Mouse (Mus musculus): ENCODE measurements around the gene Rtp1. TPM values are rescaled to one million over a fixed set of nuclear protein-coding genes. Genes with fewer than 3 reads are reported as not detected.

The Rtp1 gene
- polyA plus RNA-seq, 1 experiment from 2014 or later, result not detected

DNA sequence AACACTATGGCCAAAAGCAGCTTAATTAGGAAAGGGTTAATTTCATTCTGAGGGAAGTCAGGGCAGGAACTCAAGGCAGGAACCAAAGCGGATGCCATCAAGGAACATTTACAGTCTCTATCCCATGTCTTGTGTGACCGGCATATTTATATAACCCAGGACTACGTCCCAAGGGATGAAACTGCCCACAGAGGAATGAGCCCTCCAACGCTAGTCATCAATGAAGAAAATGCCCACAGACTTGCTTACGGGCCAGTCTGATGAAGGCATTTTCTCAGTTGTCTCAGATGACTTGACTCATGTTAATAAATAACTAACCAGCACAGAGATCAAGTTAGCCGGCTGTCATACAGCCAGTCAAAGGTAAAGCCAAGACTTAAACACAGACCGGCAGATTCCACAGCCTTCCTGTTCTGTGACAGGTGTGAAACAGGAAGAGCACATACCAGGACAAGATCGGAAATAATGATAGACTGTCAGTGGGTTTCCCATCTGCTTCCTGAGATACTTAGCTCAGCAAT, 9.3 kb upstream of the Rtp1 start:
- 82% methylated on average over 8 of the region's 8 CpGs for WGBS

DNA sequence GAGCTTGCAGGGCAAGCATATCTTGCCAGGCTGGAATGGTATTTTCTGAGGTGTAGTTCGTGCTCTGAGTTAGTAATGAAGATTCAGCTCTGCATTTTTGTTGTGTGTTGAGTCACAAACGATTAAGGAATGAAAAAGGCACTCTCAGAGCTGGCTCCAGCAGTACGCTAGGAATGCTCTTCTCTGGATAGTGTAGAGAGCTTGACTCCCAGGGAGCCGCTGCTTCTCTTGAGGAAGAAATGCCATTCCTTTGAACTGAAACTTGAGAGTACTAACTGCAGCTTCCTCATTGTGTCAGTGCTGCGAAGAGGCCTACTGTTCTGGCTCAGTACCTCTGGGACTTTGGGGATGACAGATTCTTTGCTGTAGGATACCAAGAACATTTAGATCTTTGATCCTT, 5.1 kb upstream of the Rtp1 start:
- ATAC-seq (ENCODE audit: insufficient number of reproducible peaks, low FRiP score, low TSS enrichment, low read depth), result no peak
- no peaks in the 10 kb centered on the region for H3K4me1 ChIP-seq
- H3K9ac ChIP-seq, result no peak overlapping the region
- 69% methylated on average over 5 of the region's 5 CpGs for WGBS
- no peak overlapping the region for H3K27ac ChIP-seq
- H3K27me3 ChIP-seq, result no peaks in the 10 kb centered on the region
- no peaks in the 10 kb centered on the region for H3K36me3 ChIP-seq
- H3K4me2 ChIP-seq, result no peak overlapping the region
- no peaks in the 10 kb centered on the region for H3K9me3 ChIP-seq
- H3K4me3 ChIP-seq, result no peak overlapping the region

More for the DNA sequence above, 9.3 kb upstream of the Rtp1 start:
- Histone ChIP-seq H3K27ac (no peak overlapping the region), H3K4me3 (no peak overlapping the region), H3K4me1 (peaks cover 13% of the 10 kb centered on the region), H3K4me2 (no peak overlapping the region), H3K9me3 (no peaks in the 10 kb centered on the region), H3K9ac (no peak overlapping the region), H3K27me3 (peaks cover 6% of the 10 kb centered on the region; the same call in 1 of the 2 replicates), H3K36me3 (no peaks in the 10 kb centered on the region)
- ATAC-seq (ENCODE audit: insufficient number of reproducible peaks, low FRiP score, low TSS enrichment, low read depth), result no peak

DNA sequence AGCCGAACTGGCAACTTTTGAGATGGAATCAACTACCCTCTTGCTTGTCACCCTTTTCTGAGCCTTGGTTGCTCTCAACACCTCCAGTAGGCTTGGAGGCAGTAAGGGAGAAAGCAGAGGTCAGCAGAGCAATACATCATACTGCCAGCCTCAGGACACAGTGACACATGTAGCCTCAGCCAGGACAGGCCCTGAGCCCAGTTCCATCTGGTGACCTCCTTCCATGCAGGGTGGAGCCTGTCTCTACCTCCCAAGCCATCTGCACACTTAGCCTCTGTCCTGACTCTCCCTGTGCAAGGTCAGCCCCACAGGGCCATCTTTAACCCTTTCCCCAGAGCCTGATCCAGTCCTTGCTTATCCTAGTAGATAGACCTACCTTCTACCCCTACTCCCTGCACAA, 1.2 kb upstream of the Rtp1 start:
- no peak for ATAC-seq (ENCODE audit: insufficient number of reproducible peaks, low FRiP score, low TSS enrichment, low read depth)

DNA sequence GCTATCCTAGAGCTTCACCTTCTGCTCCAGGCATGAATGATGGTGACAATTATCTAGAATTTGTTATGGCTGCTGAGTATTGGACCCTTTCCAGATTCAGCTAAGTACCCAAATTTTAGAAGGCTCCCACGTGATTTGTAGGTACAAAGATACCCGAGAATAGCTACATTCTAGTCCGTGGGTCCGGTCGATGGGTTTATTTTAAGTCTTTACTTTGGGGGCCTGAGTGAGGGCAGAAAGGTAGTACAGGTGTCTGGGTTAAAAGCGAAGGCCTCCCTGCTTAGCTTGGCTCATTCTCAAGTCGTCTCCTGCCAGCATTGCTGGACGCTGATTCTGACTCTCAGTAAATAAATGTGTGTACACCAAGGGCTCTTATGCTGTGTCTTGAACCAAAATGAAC, 1.1 kb downstream of the Rtp1 start:
- Histone ChIP-seq H3K4me3 (no peak overlapping the region), H3K36me3 (no peaks in the 10 kb centered on the region), H3K27me3 (no peaks in the 10 kb centered on the region), H3K4me1 (no peaks in the 10 kb centered on the region), H3K9me3 (no peaks in the 10 kb centered on the region), H3K4me2 (no peak overlapping the region), H3K9ac (no peak overlapping the region), H3K27ac (no peak overlapping the region)
- 81% methylated on average over 8 of the region's 8 CpGs for WGBS
- no peak for ATAC-seq (ENCODE audit: insufficient number of reproducible peaks, low FRiP score, low TSS enrichment, low read depth)

More for the DNA sequence above, 1.2 kb upstream of the Rtp1 start:
- WGBS, result 72% methylated on average over 1 of the region's 1 CpGs
- H3K4me3 ChIP-seq, result no peak overlapping the region
- no peaks in the 10 kb centered on the region for H3K27me3 ChIP-seq
- H3K4me1 ChIP-seq, result no peaks in the 10 kb centered on the region
- H3K9ac ChIP-seq, result no peak overlapping the region
- H3K27ac ChIP-seq, result no peak overlapping the region
- H3K9me3 ChIP-seq, result no peaks in the 10 kb centered on the region
- H3K4me2 ChIP-seq, result no peak overlapping the region
- H3K36me3 ChIP-seq, result no peaks in the 10 kb centered on the region

DNA sequence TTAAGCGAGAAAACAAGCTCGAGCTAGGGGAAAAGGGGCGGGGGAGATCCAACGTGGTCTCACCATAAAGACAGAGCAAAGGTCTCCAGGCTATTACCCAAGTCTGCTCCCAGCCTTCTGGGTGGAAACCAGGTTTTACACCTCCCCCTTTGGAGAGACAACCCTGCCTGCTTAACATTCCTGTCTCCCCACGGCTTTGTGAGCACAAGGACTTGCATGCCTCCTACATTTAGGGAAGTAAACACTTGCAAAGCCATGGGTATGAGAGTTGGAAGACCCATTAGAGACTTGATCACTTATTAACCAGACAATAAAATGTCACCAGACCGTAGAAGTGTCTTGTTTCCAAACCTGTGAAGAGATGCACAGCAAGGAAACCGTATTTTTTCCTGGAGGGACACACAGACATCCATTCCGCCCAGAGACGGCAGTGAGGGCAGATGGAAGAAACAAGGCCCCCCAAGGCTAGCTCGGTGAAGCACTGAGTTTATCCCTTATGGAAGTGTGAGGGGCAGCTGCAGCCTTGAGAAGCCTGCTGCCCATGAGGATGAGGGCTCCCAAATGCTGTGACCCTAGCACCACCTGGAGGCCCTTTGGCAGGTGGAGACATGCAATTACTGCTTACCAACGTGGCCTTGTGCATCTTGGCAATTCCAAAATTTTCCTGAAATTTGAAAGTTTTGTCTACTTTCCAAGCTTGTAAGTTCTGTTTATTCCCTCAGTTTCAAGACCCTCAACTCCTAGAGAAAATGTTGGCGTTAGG, 8.7 kb downstream of the Rtp1 start:
- Histone ChIP-seq H3K4me3 (no peak overlapping the region), H3K27me3 (no peaks in the 10 kb centered on the region), H3K27ac (no peak overlapping the region), H3K4me2 (no peak overlapping the region), H3K9me3 (no peaks in the 10 kb centered on the region), H3K36me3 (no peaks in the 10 kb centered on the region), H3K9ac (no peak overlapping the region), H3K4me1 (no peaks in the 10 kb centered on the region)
- no peak for ATAC-seq (ENCODE audit: insufficient number of reproducible peaks, low FRiP score, low TSS enrichment, low read depth)
- WGBS, result 53% methylated on average over 12 of the region's 12 CpGs

DNA sequence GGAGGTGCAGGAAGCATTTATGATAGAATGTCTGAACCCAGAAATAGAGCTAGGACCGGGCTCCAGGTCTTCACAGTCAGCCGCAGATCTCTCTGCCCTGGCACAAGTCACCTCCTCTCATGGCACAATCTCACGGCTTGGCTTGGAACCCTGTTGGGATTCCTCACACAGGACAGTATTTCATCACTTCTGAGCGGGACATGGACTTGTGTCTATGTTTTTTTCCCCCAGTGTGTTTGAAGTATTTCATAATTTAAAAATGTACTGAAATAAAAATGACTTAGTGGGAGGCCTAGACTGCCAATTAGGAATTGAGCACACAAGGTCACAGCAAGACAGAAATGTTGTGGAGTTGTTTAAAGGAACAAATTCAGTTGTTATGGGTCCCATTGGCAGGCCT, 15.3 kb downstream of the Rtp1 start:
- no peaks in the 10 kb centered on the region for H3K27me3 ChIP-seq
- no peak overlapping the region for H3K4me3 ChIP-seq
- no peak for ATAC-seq (ENCODE audit: insufficient number of reproducible peaks, low FRiP score, low TSS enrichment, low read depth)
- no peaks in the 10 kb centered on the region for H3K4me1 ChIP-seq
- H3K27ac ChIP-seq, result no peak overlapping the region
- H3K9me3 ChIP-seq, result no peaks in the 10 kb centered on the region
- no peak overlapping the region for H3K4me2 ChIP-seq
- no peak overlapping the region for H3K9ac ChIP-seq
- 88% methylated on average over 4 of the region's 4 CpGs for WGBS
- no peaks in the 10 kb centered on the region for H3K36me3 ChIP-seq

DNA sequence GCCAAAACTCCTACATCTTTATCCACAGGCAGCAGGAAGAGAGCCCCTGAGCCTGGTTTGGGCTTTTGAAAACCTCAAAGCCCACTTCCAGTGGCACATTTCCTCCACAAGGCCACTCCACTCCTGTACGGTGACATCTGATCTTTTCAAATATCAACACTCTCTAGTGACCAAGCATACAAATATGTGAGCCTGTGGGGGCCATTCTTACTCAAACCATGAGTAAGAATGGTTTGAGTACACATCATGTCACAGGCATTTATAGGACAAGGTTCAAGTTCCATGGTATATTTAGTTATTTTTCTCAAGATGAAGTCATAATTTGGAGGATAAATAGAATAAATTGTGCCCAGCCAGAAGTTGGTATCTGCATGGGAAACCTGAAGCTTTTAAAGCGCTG, 21.0 kb downstream of the Rtp1 start:
- 77% methylated on average over 2 of the region's 2 CpGs for WGBS
- Histone ChIP-seq H3K4me1 (no peaks in the 10 kb centered on the region), H3K4me3 (no peak overlapping the region), H3K27me3 (no peaks in the 10 kb centered on the region), H3K27ac (no peak overlapping the region), H3K9me3 (no peaks in the 10 kb centered on the region), H3K36me3 (no peaks in the 10 kb centered on the region), H3K4me2 (no peak overlapping the region), H3K9ac (no peak overlapping the region)
- ATAC-seq (ENCODE audit: insufficient number of reproducible peaks, low FRiP score, low TSS enrichment, low read depth), result no peak

DNA sequence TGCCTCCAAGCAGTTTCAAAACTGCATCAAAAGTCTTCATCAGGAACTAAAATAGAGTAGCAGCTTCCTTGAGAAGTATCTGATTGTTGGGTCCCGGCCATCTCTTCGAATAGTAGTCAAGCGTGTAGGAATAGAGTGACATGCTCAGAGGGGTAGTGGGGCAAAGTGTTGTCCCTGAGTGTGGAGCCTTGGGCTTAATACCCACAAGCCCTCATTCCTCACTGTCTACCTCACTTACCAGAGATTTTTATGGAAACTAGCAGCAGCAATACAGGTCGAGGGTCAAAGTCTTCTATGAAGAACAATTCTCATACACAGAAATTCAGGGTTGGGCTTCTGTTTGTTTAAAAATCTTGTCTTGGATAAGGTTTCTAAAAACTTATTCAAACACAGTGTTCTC, 21.9 kb downstream of the Rtp1 start:
- Histone ChIP-seq H3K9ac (no peak overlapping the region), H3K4me1 (no peaks in the 10 kb centered on the region), H3K9me3 (no peaks in the 10 kb centered on the region), H3K27me3 (no peaks in the 10 kb centered on the region), H3K4me2 (no peak overlapping the region), H3K36me3 (no peaks in the 10 kb centered on the region), H3K27ac (no peak overlapping the region), H3K4me3 (no peak overlapping the region)
- 79% methylated on average over 4 of the region's 4 CpGs for WGBS
- no peak for ATAC-seq (ENCODE audit: insufficient number of reproducible peaks, low FRiP score, low TSS enrichment, low read depth)

DNA sequence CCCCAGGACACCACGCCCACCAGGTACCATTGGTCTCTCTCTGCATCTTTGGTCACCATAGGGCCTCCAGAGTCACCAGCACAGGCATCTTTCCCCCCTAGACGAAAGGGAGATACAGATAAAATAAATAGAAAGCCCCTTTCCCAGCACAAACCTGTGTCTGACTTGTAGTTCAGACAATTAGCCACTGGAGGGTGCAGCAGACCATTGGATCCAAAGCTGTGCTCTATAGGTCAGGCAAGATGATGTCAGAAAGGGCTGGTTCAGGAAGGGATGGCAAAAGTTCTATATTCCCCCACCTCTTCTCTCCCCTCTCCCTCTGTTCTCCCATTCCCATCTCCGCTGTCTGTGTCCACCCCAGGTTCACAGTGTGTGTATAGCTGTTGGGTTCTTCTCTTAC, 23.5 kb downstream of the Rtp1 start:
- Histone ChIP-seq H3K9ac (no peak overlapping the region), H3K9me3 (no peaks in the 10 kb centered on the region), H3K4me3 (no peak overlapping the region), H3K27me3 (no peaks in the 10 kb centered on the region), H3K27ac (no peak overlapping the region), H3K4me2 (no peak overlapping the region), H3K4me1 (peaks cover 4% of the 10 kb centered on the region; the same call in 1 of the 2 replicates), H3K36me3 (no peaks in the 10 kb centered on the region)
- no peak for ATAC-seq (ENCODE audit: insufficient number of reproducible peaks, low FRiP score, low TSS enrichment, low read depth)
- WGBS, result 20% methylated on average over 3 of the region's 3 CpGs

DNA sequence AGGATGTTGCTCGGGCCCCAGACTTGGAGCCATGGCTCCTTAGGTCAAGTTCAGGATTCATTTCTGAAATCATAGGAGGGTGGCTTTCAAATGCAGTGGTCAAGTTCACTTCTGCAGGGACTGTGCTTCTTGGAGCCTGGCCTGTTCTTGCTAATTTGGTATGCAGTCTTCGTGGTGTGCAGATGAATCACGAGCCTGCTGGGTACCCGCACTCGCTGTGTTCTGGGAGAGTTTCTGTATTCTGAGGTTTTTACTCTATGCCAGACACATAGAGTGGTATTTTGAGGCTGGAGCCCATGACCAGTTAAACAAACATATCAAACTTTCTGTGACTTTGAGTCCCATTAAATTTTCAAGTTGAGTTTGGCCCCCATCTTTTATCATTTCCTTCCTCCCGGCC, 25.4 kb downstream of the Rtp1 start:
- H3K9me3 ChIP-seq, result no peaks in the 10 kb centered on the region
- H3K4me3 ChIP-seq, result no peak overlapping the region
- peaks cover 9% of the 10 kb centered on the region for H3K4me1 ChIP-seq
- WGBS, result 50% methylated on average over 6 of the region's 6 CpGs
- no peaks in the 10 kb centered on the region for H3K36me3 ChIP-seq
- H3K27ac ChIP-seq, result no peak overlapping the region
- H3K9ac ChIP-seq, result no peak overlapping the region
- ATAC-seq (ENCODE audit: insufficient number of reproducible peaks, low FRiP score, low TSS enrichment, low read depth), result no peak
- H3K4me2 ChIP-seq, result no peak overlapping the region
- H3K27me3 ChIP-seq, result no peaks in the 10 kb centered on the region

DNA sequence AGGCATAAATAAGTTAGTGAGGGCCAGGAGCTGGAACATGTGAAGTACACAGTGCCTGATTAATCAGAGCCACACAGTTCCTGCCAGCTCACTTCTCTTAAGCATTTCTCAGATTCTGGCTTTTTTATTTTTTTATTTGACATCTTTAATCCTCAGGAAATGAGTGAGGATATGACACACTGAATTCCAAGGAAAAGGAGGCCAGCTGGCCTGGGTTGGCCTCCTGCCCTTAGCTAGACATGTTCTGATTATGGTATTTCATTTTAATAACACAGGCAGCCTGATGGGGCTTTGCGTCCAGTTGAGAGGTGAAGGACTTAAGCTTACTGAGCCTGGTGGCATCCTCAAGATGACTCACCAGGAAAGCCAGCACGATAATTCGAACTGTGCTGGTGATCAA, 27.6 kb downstream of the Rtp1 start:
- Histone ChIP-seq H3K4me2 (no peak overlapping the region), H3K9ac (no peak overlapping the region), H3K27me3 (no peaks in the 10 kb centered on the region), H3K27ac (no peak overlapping the region), H3K4me3 (no peak overlapping the region), H3K9me3 (no peaks in the 10 kb centered on the region), H3K36me3 (no peaks in the 10 kb centered on the region), H3K4me1 (peaks cover 12% of the 10 kb centered on the region)
- no peak for ATAC-seq (ENCODE audit: insufficient number of reproducible peaks, low FRiP score, low TSS enrichment, low read depth)
- WGBS, result 60% methylated on average over 3 of the region's 3 CpGs

DNA sequence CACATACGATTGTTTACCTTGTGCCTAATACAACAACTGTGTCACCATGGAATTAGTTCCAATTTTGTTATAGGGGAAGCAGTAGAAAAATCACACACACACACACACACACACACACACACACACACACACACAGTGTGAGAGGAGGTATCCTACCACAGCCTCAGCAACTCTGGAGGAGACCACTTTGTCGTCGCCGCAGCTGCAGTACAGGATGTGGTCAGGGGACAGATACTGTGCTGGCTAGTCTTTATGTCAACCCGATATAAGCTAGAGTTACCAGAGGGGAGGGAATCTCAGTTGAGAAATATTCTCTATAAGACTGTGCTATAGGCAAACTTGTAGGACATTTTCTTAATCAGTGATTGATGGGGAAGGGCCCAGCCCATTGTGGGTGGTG, 28.4 kb downstream of the Rtp1 start:
- Histone ChIP-seq H3K9me3 (no peaks in the 10 kb centered on the region), H3K4me2 (no peak overlapping the region), H3K4me1 (peaks cover 12% of the 10 kb centered on the region), H3K36me3 (no peaks in the 10 kb centered on the region), H3K9ac (no peak overlapping the region), H3K4me3 (no peak overlapping the region), H3K27me3 (no peaks in the 10 kb centered on the region), H3K27ac (no peak overlapping the region)
- no peak for ATAC-seq (ENCODE audit: insufficient number of reproducible peaks, low FRiP score, low TSS enrichment, low read depth)
- WGBS, result 94% methylated on average over 5 of the region's 5 CpGs
